ENCODE assay signal across 30 mouse cellular contexts in the genomic region with DNA sequence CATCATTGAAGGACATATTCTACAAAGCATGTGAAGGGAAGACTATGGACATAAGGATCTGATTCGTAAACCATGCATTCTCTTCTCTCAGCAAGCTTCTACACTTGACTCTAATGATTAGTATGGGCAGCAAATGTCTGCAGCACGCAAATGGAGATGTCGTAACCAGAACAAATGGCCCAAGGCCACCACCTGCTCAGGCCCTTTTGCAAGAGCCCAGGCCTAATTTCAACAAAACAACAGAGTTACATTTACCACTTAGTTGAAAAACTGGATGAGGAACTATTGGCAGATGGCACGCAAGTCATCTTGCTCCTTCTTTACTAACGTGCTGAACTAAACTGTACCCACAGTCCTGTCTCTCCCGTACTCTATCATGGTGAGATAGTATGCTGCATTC.
DNase-seq lines count a peak whose midpoint lies in the region; ATAC-seq lines count a peak whose summit lies in the region.
"Had no signal": no experiment of that assay in that cellular context is flagged by ENCODE, and none has a peak within 500 bp of the region (broad histone marks: within the 10 kb centered on the region; RNA-seq: fewer than 3 reads in every experiment).

No protein-coding gene starts in this region.

- peak; percentile 43; the same call in 1 of the 2 replicates for ATAC-seq in liver, embryonic 16.5 days (ENCODE audit: low read depth)
- ATAC-seq in megakaryocyte progenitor cell, adult 5-6 weeks (replicated peaks; ENCODE audit: poor library complexity) = peak; percentile 77
- ATAC-seq in hindbrain, embryonic 13.5 days (ENCODE audit: low FRiP score) = no peak
- ATAC-seq: forebrain, embryonic 14.5 days; hindbrain, embryonic 16.5 days; intestine, embryonic 16.5 days had no signal

- DNase-seq in adrenal gland, adult 2 months = peak; percentile 47
- DNase-seq in adrenal gland, postnatal 4 days (ENCODE audit: low spot score in 2 of 2) = no peak
- DNase-seq in liver = no peak
- peak; percentile 69 for DNase-seq in fat pad, adult 2 months (ENCODE audit: extremely low read depth, low read depth, low spot score)
- no peak for DNase-seq in embryo, embryonic 9.5 days (ENCODE audit: extremely low spot score)
- DNase-seq: cerebellum, adult 18-20 months; cerebellum, postnatal 14 days; gastrocnemius, postnatal 14 days; heart, adult 2 months; heart, postnatal 14 days; kidney, adult 8-10 months; kidney, postnatal 4 days; left cerebral cortex, postnatal 4 days; lung, adult 2 months; lung, postnatal 10 days; thymus, adult 2 months; thymus, postnatal 36 days had no signal

- peak overlapping the region; percentile 22; the same call in 1 of the 2 replicates for H3K27ac ChIP-seq in liver, embryonic 16.5 days (ENCODE audit: low read length)
- H3K27ac ChIP-seq in hindbrain, embryonic 13.5 days = no peak overlapping the region
- H3K27ac ChIP-seq: heart, adult 2 months; hindbrain, embryonic 10.5 days; kidney, postnatal 0 days; midbrain, embryonic 12.5 days; neural tube, embryonic 13.5 days had no signal

- H3K9me3 ChIP-seq in liver, embryonic 16.5 days (replicated peaks; ENCODE audit: control insufficient read depth, low read length) = no peaks in the 10 kb centered on the region
- no peaks in the 10 kb centered on the region for H3K9me3 ChIP-seq in hindbrain, embryonic 13.5 days
- H3K9me3 ChIP-seq: hindbrain, embryonic 10.5 days; midbrain, embryonic 12.5 days; neural tube, embryonic 13.5 days had no signal

- H3K4me2 ChIP-seq in liver, embryonic 16.5 days (ENCODE audit: low read depth, low read length) = no peak overlapping the region
- H3K4me2 ChIP-seq in hindbrain, embryonic 13.5 days = no peak overlapping the region
- H3K4me2 ChIP-seq: midbrain, embryonic 12.5 days; neural tube, embryonic 13.5 days had no signal

- no peak overlapping the region for H3K4me3 ChIP-seq in liver, embryonic 16.5 days (ENCODE audit: low read depth, low read length)
- H3K4me3 ChIP-seq in hindbrain, embryonic 13.5 days = no peak overlapping the region
- H3K4me3 ChIP-seq: heart, adult 2 months; hindbrain, embryonic 10.5 days; megakaryocyte, embryonic 14.5 days; midbrain, embryonic 12.5 days; myocyte; neural tube, embryonic 13.5 days had no signal

- no peak overlapping the region for H3K9ac ChIP-seq in liver, embryonic 16.5 days (ENCODE audit: low read depth, low read length)
- no peak overlapping the region for H3K9ac ChIP-seq in hindbrain, embryonic 13.5 days
- H3K9ac ChIP-seq: midbrain, embryonic 12.5 days; neural tube, embryonic 13.5 days had no signal

- no peaks in the 10 kb centered on the region for H3K36me3 ChIP-seq in liver, embryonic 16.5 days (ENCODE audit: control insufficient read depth, insufficient read depth)
- H3K36me3 ChIP-seq in hindbrain, embryonic 13.5 days = no peaks in the 10 kb centered on the region
- H3K36me3 ChIP-seq: hindbrain, embryonic 10.5 days; midbrain, embryonic 12.5 days; neural tube, embryonic 13.5 days had no signal

- H3K4me1 ChIP-seq in liver, embryonic 16.5 days (ENCODE audit: control insufficient read depth, low read depth, low read length) = no peaks in the 10 kb centered on the region
- H3K4me1 ChIP-seq in hindbrain, embryonic 13.5 days (replicated peaks) = no peaks in the 10 kb centered on the region
- H3K4me1 ChIP-seq: hindbrain, embryonic 10.5 days; megakaryocyte, embryonic 14.5 days; midbrain, embryonic 12.5 days had no signal

- whole genome bisulfite sequencing in liver, embryonic 16.5 days (ENCODE audit: insufficient replicate concordance) = 63% methylated on average over 6 of the region's 6 CpGs
- 89% methylated on average over 6 of the region's 6 CpGs for WGBS in hindbrain, embryonic 13.5 days

- H3K27me3 ChIP-seq in liver, embryonic 16.5 days (ENCODE audit: control insufficient read depth, insufficient read depth, low read depth, low read length) = no peaks in the 10 kb centered on the region
- H3K27me3 ChIP-seq in hindbrain, embryonic 13.5 days = no peaks in the 10 kb centered on the region
- H3K27me3 ChIP-seq: CH12.LX; megakaryocyte, embryonic 14.5 days; midbrain, embryonic 12.5 days; neural tube, embryonic 13.5 days had no signal

Comparison
In these comparisons a context has a peak if more than half of its experiments do, and no peak if none do; other contexts are left out.
1. DNase-seq: peak in adrenal gland, adult 2 months (single experiment) and fat pad, adult 2 months (single experiment); none in adrenal gland, postnatal 4 days (0 of 2), liver (single experiment) and embryo, embryonic 9.5 days (single experiment).